13 mouse cellular contexts compared by ENCODE assay signal in genomic region chr1:138327466-138328245, GRCm38 (mm10). TPM values are rescaled to one million over a fixed set of nuclear protein-coding genes. Genes with fewer than 3 reads are reported as not detected.
DNase-seq lines count a peak whose midpoint lies in the region; ATAC-seq lines count a peak whose summit lies in the region.
"Had no signal": no experiment of that assay in that cellular context is flagged by ENCODE, and none has a peak within 500 bp of the region (broad histone marks: within the 10 kb centered on the region; RNA-seq: fewer than 3 reads in every experiment).

No protein-coding gene starts in this region.

- intact Hi-C loops in left cerebral cortex, postnatal 4 days (cut with DNase I): loop anchor here (5.0 to 10.0 kb wide), 2 partner anchors 193 to 290 kb away; no protein-coding TSS in a partner anchor

- H3K9ac ChIP-seq in heart, embryonic 14.5 days (ENCODE audit: low read length): no peak overlapping the region
- no peak overlapping the region for H3K9ac ChIP-seq in heart, embryonic 11.5 days (ENCODE audit: low read depth, low read length)
- H3K9ac ChIP-seq: hindbrain, embryonic 13.5 days; lung, embryonic 15.5 days; neural tube, embryonic 12.5 days had no signal

- ATAC-seq in heart, embryonic 14.5 days (ENCODE audit: insufficient number of reproducible peaks, insufficient read depth, low FRiP score, low read depth): no peak
- ATAC-seq in heart, embryonic 11.5 days (replicated peaks; ENCODE audit: insufficient number of reproducible peaks, low FRiP score, low TSS enrichment): no peak
- peak; percentile 24; the same call in 1 of the 2 replicates for ATAC-seq in megakaryocyte-erythroid progenitor cell, adult 5-6 weeks (replicated peaks; ENCODE audit: low FRiP score, low TSS enrichment, poor library complexity, severe bottlenecking)

- no peaks in the 10 kb centered on the region for H3K27me3 ChIP-seq in heart, embryonic 14.5 days (ENCODE audit: control insufficient read depth, insufficient read depth, low read length)
- H3K27me3 ChIP-seq in heart, embryonic 11.5 days (ENCODE audit: control insufficient read depth, insufficient read depth, low read length): no peaks in the 10 kb centered on the region
- H3K27me3 ChIP-seq: lung, embryonic 15.5 days; neural tube, embryonic 12.5 days had no signal

- WGBS in heart, embryonic 14.5 days: 51% methylated on average over 18 of the region's 18 CpGs
- 62% methylated on average over 18 of the region's 18 CpGs for WGBS in heart, embryonic 11.5 days (ENCODE audit: insufficient replicate concordance)

- 0 out of 4 replicates have a peak overlapping the region, but pooled peaks of 1 of the 2 experiments have one; percentile 2 for H3K4me3 ChIP-seq in heart, embryonic 14.5 days (ENCODE audit: control insufficient read depth in 1 of 2, insufficient read depth in 1 of 2, low read depth in 1 of 2, low read length in 2 of 2)
- no peak overlapping the region for H3K4me3 ChIP-seq in heart, embryonic 11.5 days (ENCODE audit: low read depth, low read length)
- H3K4me3 ChIP-seq: hindbrain, embryonic 13.5 days; lung, embryonic 15.5 days; neural tube, embryonic 12.5 days had no signal

- H3K9me3 ChIP-seq in heart, embryonic 14.5 days (ENCODE audit: control insufficient read depth, low read length): no peaks in the 10 kb centered on the region
- no peaks in the 10 kb centered on the region for H3K9me3 ChIP-seq in heart, embryonic 11.5 days (replicated peaks; ENCODE audit: control insufficient read depth, low read length)
- H3K9me3 ChIP-seq: hindbrain, embryonic 13.5 days; lung, embryonic 15.5 days; neural tube, embryonic 12.5 days had no signal

- peak overlapping the region in 1 of 2 experiments; percentile 1; a peak in 1 of 4 replicates for H3K27ac ChIP-seq in heart, embryonic 14.5 days (replicated peaks in 1 of 2; ENCODE audit: control insufficient read depth in 1 of 2, insufficient read depth in 1 of 2, low read depth in 2 of 2, low read length in 2 of 2)
- no peak overlapping the region for H3K27ac ChIP-seq in heart, embryonic 11.5 days (ENCODE audit: low read depth, low read length)
- H3K27ac ChIP-seq: hindbrain, embryonic 13.5 days; lung, embryonic 15.5 days; neural tube, embryonic 12.5 days had no signal

- DNase-seq in spleen, postnatal 36 days (ENCODE audit: low spot score in 2 of 2): peak; percentile 23 to 31
- no peak for DNase-seq in spleen, postnatal 14 days (ENCODE audit: low spot score in 2 of 2)
- no peak for DNase-seq in left cerebral cortex, postnatal 4 days
- DNase-seq in embryo, embryonic 10.5 days (ENCODE audit: low spot score): no peak
- DNase-seq in lung, postnatal 14 days: no peak

- H3K36me3 ChIP-seq in heart, embryonic 14.5 days (ENCODE audit: control insufficient read depth, insufficient read depth, low read length): no peaks in the 10 kb centered on the region
- H3K36me3 ChIP-seq in heart, embryonic 11.5 days (ENCODE audit: control insufficient read depth, insufficient read depth, low read length): no peaks in the 10 kb centered on the region
- H3K36me3 ChIP-seq: hindbrain, embryonic 13.5 days; lung, embryonic 15.5 days; neural tube, embryonic 12.5 days had no signal

- peak overlapping the region; percentile 44 for H3K4me2 ChIP-seq in heart, embryonic 14.5 days (ENCODE audit: low read length)
- no peak overlapping the region for H3K4me2 ChIP-seq in heart, embryonic 11.5 days
- H3K4me2 ChIP-seq: lung, embryonic 15.5 days had no signal

- no peaks in the 10 kb centered on the region for H3K4me1 ChIP-seq in heart, embryonic 14.5 days (ENCODE audit: control insufficient read depth in 2 of 2, insufficient read depth in 2 of 2, low read length in 2 of 2)
- no peaks in the 10 kb centered on the region for H3K4me1 ChIP-seq in heart, embryonic 11.5 days (ENCODE audit: control insufficient read depth, insufficient read depth, low read length)
- H3K4me1 ChIP-seq: neural tube, embryonic 12.5 days had no signal

RNA-seq across cellular contexts. Expression of gene Atp6v1g3, which starts 54.1 kb away (rescaled TPM):
- not detected in 2 replicates for polyA plus RNA-seq in heart, embryonic 14.5 days (2014; fragmentation: Nextera tagmentation; extraction: Ambion mirVana)
- polyA plus RNA-seq in heart, embryonic 11.5 days (2014; fragmentation: Nextera tagmentation; extraction: Ambion mirVana): not detected in 2 replicates
- not detected in 2 replicates for total RNA-seq in megakaryocyte-erythroid progenitor cell, adult 5-6 weeks (2014; fragmentation: Nextera tagmentation)
- total RNA-seq in megakaryocyte-erythroid progenitor cell, adult 5-6 weeks (2017): not detected in 2 replicates
- not detected for total RNA-seq in left cerebral cortex, postnatal 4 days (2021)
- total RNA-seq: gastrocnemius, adult 8-10 months had no signal
- polyA plus RNA-seq: brain, embryonic 14.5 days; hindbrain, embryonic 13.5 days; lung, embryonic 15.5 days; neural tube, embryonic 12.5 days had no signal

Comparison
In these comparisons a context has a peak if more than half of its experiments do, and no peak if none do; other contexts are left out.
1. DNase-seq: peak in spleen, postnatal 36 days (2 of 2); none in spleen, postnatal 14 days (0 of 2), left cerebral cortex, postnatal 4 days (single experiment), embryo, embryonic 10.5 days (single experiment) and lung, postnatal 14 days (single experiment).